Mouse (Mus musculus) splenic B cell, adult 2 months (primary cell): ENCODE results near the gene Cxadr.
A peak's percentile ranks its signal among the peaks of the same experiment; 100 is the strongest.

Experiments
- DNase-seq: peaks from one replicate; pipeline ENCODE4 v3.0.0-alpha.2; 2011; ENCODE audit warnings: low read depth, low spot score
- H3K27me3 ChIP-seq: 2 replicates; pipeline ENCODE4 v1.6.1; 2012; ENCODE audit warnings: mild to moderate bottlenecking, low read length, moderate library complexity, mixed read lengths; ENCODE audit not compliant: control insufficient read depth, poor library complexity, insufficient read depth, severe bottlenecking
- H3K36me3 ChIP-seq: 2 replicates; pipeline ENCODE4 v1.6.1; 2012; ENCODE audit warnings: mild to moderate bottlenecking, low read length, moderate library complexity, mixed read lengths; ENCODE audit not compliant: control insufficient read depth, poor library complexity, insufficient read depth, severe bottlenecking

The Cxadr gene

GRCm38 (mm10) chr16:78372786-78373185, 71.5 kb downstream of the Cxadr start:
- DNase-seq = no peak
- Histone ChIP-seq H3K27me3 (no peaks in the 10 kb centered on the region), H3K36me3 (no peaks in the 10 kb centered on the region)

GRCm38 (mm10) chr16:78373743-78374142, 72.5 kb downstream of the Cxadr start:
- H3K27me3 ChIP-seq = no peaks in the 10 kb centered on the region
- DNase-seq = peak; percentile 46
- H3K36me3 ChIP-seq = no peaks in the 10 kb centered on the region

- peak; percentile 60 for DNase-seq
- no peaks in the 10 kb centered on the region for H3K27me3 ChIP-seq
- H3K36me3 ChIP-seq = no peaks in the 10 kb centered on the region
Measured at GRCm38 (mm10) chr16:78375222-78375621, 73.9 kb downstream of the Cxadr start.

GRCm38 (mm10) chr16:78375821-78376691, 74.8 kb downstream of the Cxadr start:
- Histone ChIP-seq H3K36me3 (no peaks in the 10 kb centered on the region), H3K27me3 (no peaks in the 10 kb centered on the region)
- DNase-seq = peak; percentile 78

GRCm38 (mm10) chr16:78376745-78377570, 75.7 kb downstream of the Cxadr start, which contains the start of gene Btg3:
TSS of gene Btg3 (minus strand) at chr16:78377192.
- no peaks in the 10 kb centered on the region for H3K27me3 ChIP-seq
- no peaks in the 10 kb centered on the region for H3K36me3 ChIP-seq
- DNase-seq = peak; percentile 94

- Histone ChIP-seq H3K36me3 (no peaks in the 10 kb centered on the region), H3K27me3 (no peaks in the 10 kb centered on the region)
- no peak for DNase-seq
Measured at GRCm38 (mm10) chr16:78378493-78378892, 77.2 kb downstream of the Cxadr start.

GRCm38 (mm10) chr16:78389122-78389521, 87.8 kb downstream of the Cxadr start:
- no peaks in the 10 kb centered on the region for H3K36me3 ChIP-seq
- H3K27me3 ChIP-seq = no peaks in the 10 kb centered on the region
- no peak for DNase-seq

- H3K27me3 ChIP-seq = no peaks in the 10 kb centered on the region
- no peaks in the 10 kb centered on the region for H3K36me3 ChIP-seq
- no peak for DNase-seq
Measured at GRCm38 (mm10) chr16:78389986-78390385, 88.7 kb downstream of the Cxadr start.

- Histone ChIP-seq H3K27me3 (no peaks in the 10 kb centered on the region), H3K36me3 (no peaks in the 10 kb centered on the region)
- no peak for DNase-seq
Measured at GRCm38 (mm10) chr16:78391354-78391753, 90.1 kb downstream of the Cxadr start.

- Histone ChIP-seq H3K36me3 (no peaks in the 10 kb centered on the region), H3K27me3 (no peaks in the 10 kb centered on the region)
- no peak for DNase-seq
Measured at GRCm38 (mm10) chr16:78398734-78399133, 97.4 kb downstream of the Cxadr start.

GRCm38 (mm10) chr16:78399423-78399822, 98.1 kb downstream of the Cxadr start:
- Histone ChIP-seq H3K27me3 (no peaks in the 10 kb centered on the region), H3K36me3 (no peaks in the 10 kb centered on the region)
- no peak for DNase-seq

GRCm38 (mm10) chr16:78402316-78402715, 101.0 kb downstream of the Cxadr start:
- Histone ChIP-seq H3K36me3 (no peaks in the 10 kb centered on the region), H3K27me3 (no peaks in the 10 kb centered on the region)
- DNase-seq = no peak

GRCm38 (mm10) chr16:78406657-78407056, 105.4 kb downstream of the Cxadr start:
- H3K36me3 ChIP-seq = no peaks in the 10 kb centered on the region
- DNase-seq = no peak
- no peaks in the 10 kb centered on the region for H3K27me3 ChIP-seq

GRCm38 (mm10) chr16:78407855-78408254, 106.6 kb downstream of the Cxadr start:
- H3K36me3 ChIP-seq = no peaks in the 10 kb centered on the region
- no peaks in the 10 kb centered on the region for H3K27me3 ChIP-seq
- no peak for DNase-seq
